Mouse (Mus musculus) ES-Bruce4 (cell line): ENCODE data around the gene Nrarp. TPM values are rescaled to one million over a fixed set of nuclear protein-coding genes. Genes with fewer than 3 reads are reported as not detected.

ENCODE experiments used
- H3K27ac ChIP-seq: 2 replicates; pipeline ENCODE4 v1.5.1; 2012; ENCODE audit warnings: low read length, inconsistent platforms; ENCODE audit not compliant: insufficient read depth
- H3K27me3 ChIP-seq: 2 replicates; pipeline ENCODE4 v1.6.1; 2012; ENCODE audit warnings: mild to moderate bottlenecking, low read length, inconsistent platforms; ENCODE audit not compliant: control insufficient read depth, poor library complexity, insufficient read depth, severe bottlenecking
- H3K36me3 ChIP-seq: 2 replicates; pipeline ENCODE4 v1.6.1; 2012; ENCODE audit warnings: inconsistent platforms, mild to moderate bottlenecking, low read length, moderate library complexity; ENCODE audit not compliant: control insufficient read depth, poor library complexity, insufficient read depth, severe bottlenecking
- H3K4me1 ChIP-seq: one replicate; pipeline ENCODE4 v1.8.1; 2011; ENCODE audit warnings: low read length; ENCODE audit not compliant: control insufficient read depth, insufficient read depth
- H3K4me3 ChIP-seq: 2 replicates; pipeline ENCODE4 v1.5.1; 2011; ENCODE audit warnings: low read depth, mild to moderate bottlenecking, low read length
- H3K9ac ChIP-seq: 2 replicates; pipeline ENCODE4 v1.6.1; 2012; ENCODE audit warnings: low read depth, mild to moderate bottlenecking, inconsistent platforms; ENCODE audit not compliant: poor library complexity, severe bottlenecking
- H3K9me3 ChIP-seq: replicated peaks from 2 replicates; pipeline ENCODE4 v1.6.1; 2012; ENCODE audit warnings: mild to moderate bottlenecking, low read length, inconsistent platforms; ENCODE audit not compliant: control insufficient read depth, poor library complexity, insufficient read depth, severe bottlenecking
- CTCF ChIP-seq: IDR thresholded peaks from one replicate; pipeline ENCODE4 v1.8.1; 2011; ENCODE audit warnings: low read depth, low read length
- EP300 ChIP-seq: IDR thresholded peaks from 2 replicates; pipeline ENCODE4 v1.6.1; 2011; ENCODE audit warnings: low read depth, low read length; ENCODE audit not compliant: insufficient read depth
- POLR2A ChIP-seq: IDR thresholded peaks from one replicate; pipeline ENCODE4 v1.8.1; 2011; ENCODE audit warnings: low read length; ENCODE audit not compliant: insufficient read depth
- polyA plus RNA-seq: library from polyadenylated mRNA; stranded (reverse); fragments of >200 nt; gene quantifications from 2 replicates; pipeline ENCODE4 v1.2.4, GENCODE M21; 2011; ENCODE audit warnings: low read depth; ENCODE audit not compliant: missing spikeins, insufficient read depth, insufficient read length

Nrarp gene
- polyA plus RNA-seq, 1 experiment = 9.8 TPM

DNA sequence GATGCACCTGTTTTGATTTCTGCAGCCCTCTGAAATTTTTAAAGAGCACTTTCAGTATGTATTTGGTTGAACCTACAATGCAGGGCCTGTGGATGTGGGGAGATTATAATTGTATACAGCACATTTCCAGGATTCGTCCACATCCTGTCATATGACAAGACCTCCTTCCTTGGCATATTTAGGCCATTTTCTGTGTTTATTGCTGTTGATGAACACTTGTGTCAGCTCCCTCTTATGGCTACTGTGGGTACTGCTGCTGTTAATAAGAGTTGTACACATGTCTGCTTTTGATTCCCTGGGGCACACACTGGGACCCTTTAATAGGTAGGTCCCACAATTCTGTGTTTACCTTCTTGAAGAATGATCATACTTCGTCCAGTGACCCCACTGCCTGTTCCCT is 22.9 kb upstream of the Nrarp start:
- H3K36me3 ChIP-seq = no peaks in the 10 kb centered on the region
- TF ChIP-seq POLR2A = no peak
- TF ChIP-seq EP300 = no peak
- no peak for TF ChIP-seq CTCF
- H3K9ac ChIP-seq = no peak overlapping the region
- H3K4me1 ChIP-seq = no peaks in the 10 kb centered on the region
- no peaks in the 10 kb centered on the region for H3K9me3 ChIP-seq
- no peaks in the 10 kb centered on the region for H3K27me3 ChIP-seq
- H3K4me3 ChIP-seq = no peak overlapping the region
- H3K27ac ChIP-seq = no peak overlapping the region

DNA sequence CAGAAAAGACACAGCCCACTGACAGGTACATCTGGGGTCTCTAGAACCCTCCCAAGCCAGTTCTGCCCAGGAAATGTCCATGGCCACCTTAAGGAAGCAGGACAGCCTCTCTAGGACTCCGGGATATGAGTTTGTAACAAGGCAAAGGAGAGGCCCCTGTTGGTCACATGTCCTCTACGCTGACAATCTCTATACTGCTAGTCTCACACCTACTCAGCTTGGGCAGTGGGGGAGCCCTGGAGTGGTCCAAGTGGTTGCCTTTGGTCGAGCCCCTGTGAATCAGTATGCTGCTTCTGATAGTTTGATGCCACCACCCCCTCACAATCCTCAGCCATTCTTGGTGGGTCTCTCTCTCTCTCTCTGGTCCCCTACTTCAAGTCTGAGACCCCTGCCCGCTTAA is 13.1 kb upstream of the Nrarp start:
- peak overlapping the region; percentile 25; the same call in 1 of the 2 replicates for H3K9ac ChIP-seq
- TF ChIP-seq EP300 (no peak), POLR2A (no peak), CTCF (no peak)
- H3K4me3 ChIP-seq = peak overlapping the region; percentile 13; the same call in 1 of the 2 replicates
- no peaks in the 10 kb centered on the region for H3K9me3 ChIP-seq
- no peaks in the 10 kb centered on the region for H3K36me3 ChIP-seq
- peaks cover 4% of the 10 kb centered on the region for H3K4me1 ChIP-seq
- no peak overlapping the region for H3K27ac ChIP-seq
- no peaks in the 10 kb centered on the region for H3K27me3 ChIP-seq

DNA sequence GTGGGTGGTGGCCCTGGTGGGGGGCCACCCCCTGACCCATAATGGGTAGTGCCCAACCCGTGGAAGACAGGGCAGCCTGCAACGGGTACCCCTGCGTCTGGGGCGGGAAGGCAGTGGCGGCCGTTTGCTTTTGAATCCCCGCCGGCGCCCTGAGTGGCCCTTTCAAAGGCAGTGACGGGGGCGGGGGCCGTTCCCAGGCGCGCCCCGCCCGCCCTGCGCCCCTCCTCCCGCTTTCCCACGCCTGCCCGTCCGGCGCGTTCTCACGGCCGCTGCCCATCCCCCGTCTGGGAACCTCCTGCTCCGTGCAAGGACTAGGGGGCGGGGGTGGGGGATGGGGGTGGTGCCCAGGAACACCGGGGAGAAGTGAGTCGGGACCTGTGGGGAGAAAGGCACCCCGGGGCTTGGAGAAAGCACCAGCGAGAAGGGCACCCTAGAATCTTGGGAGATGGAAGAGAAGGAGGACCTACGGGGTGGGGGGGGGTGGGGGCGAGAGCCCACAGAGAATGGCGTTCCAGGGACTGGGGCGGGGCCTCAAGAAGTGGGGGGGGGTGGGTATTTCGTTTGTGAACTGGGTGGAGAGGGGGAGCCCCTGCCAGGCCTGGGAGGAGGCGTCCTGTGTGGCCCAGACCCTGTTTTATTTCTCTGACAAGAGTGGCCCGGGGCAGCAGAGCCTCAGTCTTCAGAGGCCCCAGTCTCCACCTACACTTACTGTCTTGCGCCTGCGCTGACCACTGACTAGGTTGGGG is 12.5 kb upstream of the Nrarp start:
- peaks cover 3% of the 10 kb centered on the region for H3K4me1 ChIP-seq
- TF ChIP-seq POLR2A (no peak), EP300 (no peak), CTCF (no peak)
- peak overlapping the region; percentile 13; the same call in 1 of the 2 replicates for H3K4me3 ChIP-seq
- peak overlapping the region; percentile 25; the same call in 1 of the 2 replicates for H3K9ac ChIP-seq
- H3K36me3 ChIP-seq = no peaks in the 10 kb centered on the region
- no peak overlapping the region for H3K27ac ChIP-seq
- H3K27me3 ChIP-seq = no peaks in the 10 kb centered on the region
- no peaks in the 10 kb centered on the region for H3K9me3 ChIP-seq

DNA sequence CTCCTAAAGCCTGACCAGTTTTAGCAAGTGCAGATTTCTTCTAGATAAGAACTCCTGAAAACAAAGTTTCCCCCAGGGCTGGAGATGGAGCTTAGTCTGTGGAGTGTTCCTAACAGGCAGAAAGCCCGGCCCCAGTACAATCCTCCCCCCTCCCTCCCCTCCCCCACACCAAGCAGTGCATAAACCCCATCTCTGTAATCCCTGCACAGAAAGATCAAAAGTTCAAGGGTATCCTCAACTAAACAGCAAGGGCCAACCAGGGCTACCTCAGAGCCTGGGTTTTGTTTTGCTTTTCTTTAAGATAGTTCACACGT is 11.9 kb upstream of the Nrarp start:
- no peak overlapping the region for H3K9ac ChIP-seq
- H3K36me3 ChIP-seq = no peaks in the 10 kb centered on the region
- TF ChIP-seq POLR2A (no peak), CTCF (no peak), EP300 (no peak)
- H3K27ac ChIP-seq = no peak overlapping the region
- no peak overlapping the region for H3K4me3 ChIP-seq
- H3K27me3 ChIP-seq = no peaks in the 10 kb centered on the region
- peaks cover 2% of the 10 kb centered on the region for H3K4me1 ChIP-seq
- H3K9me3 ChIP-seq = no peaks in the 10 kb centered on the region

DNA sequence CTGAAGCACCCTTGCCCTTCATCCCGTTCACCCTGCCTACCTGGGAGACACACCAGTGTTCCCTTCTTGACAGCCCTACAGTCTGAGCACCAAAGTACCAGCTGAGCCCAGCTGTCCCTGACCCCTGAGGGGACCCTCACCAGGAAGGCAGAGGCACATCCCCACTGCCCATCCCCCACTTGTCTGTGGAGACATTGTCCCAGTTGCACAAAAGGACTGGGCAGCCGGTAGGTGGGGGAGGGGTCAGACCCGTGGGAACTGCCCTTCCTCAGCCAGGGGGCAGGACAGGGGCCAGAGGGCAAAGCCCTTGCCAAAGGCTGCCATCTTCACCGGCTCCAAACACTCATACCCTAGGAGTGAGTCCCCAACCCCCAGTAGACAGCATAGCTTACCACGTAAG is 10.8 kb upstream of the Nrarp start:
- TF ChIP-seq POLR2A (no peak), EP300 (0 out of 2 replicates have a peak, but pooled peaks have one; percentile 5), CTCF (no peak)
- no peak overlapping the region for H3K4me3 ChIP-seq

DNA sequence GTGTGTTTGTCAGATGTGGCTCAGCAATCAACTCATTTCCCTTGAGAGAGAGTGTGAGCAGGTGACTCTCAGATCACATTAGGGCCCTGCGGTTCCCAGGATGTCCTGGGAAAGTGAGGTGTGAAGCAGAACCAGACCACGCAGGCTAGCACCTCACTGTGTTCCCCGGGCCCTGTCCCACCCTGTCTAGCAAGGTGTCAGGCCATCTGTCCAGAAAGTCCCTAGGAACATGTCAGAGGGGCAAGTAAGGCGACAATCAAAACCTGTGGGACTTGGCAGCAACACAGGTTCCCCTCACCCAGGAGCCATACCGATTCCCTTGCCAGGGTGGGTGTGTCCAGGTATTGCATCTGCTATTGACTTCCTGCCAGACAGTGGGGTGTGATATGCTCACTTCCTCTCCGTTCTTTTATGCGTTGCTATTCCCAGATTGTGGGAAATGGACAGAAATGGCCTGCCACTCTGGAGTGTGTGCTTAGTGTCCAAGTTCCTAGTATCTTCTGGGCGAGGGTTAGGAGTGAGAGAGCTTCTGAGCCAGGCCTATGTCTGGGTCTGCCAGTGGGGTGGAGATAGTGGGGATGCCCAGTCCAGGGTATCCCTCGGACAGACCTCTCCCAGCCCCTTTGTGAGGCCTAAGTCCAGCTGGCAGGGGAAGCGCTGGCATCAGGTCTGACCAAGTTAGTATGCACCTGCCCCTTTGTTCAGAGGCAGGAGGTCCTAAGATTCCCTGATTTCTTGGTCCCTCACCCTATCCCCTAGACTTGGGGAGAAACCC is 10.0 kb upstream of the Nrarp start:
- H3K36me3 ChIP-seq = no peaks in the 10 kb centered on the region
- H3K4me1 ChIP-seq = peaks cover 2% of the 10 kb centered on the region
- no peak overlapping the region for H3K4me3 ChIP-seq
- H3K9ac ChIP-seq = no peak overlapping the region
- H3K9me3 ChIP-seq = no peaks in the 10 kb centered on the region
- H3K27ac ChIP-seq = no peak overlapping the region
- H3K27me3 ChIP-seq = no peaks in the 10 kb centered on the region
- TF ChIP-seq EP300 (no peak), POLR2A (no peak), CTCF (no peak)

More for the DNA sequence above, 10.8 kb upstream of the Nrarp start:
- peaks cover 2% of the 10 kb centered on the region for H3K4me1 ChIP-seq
- H3K9ac ChIP-seq = no peak overlapping the region
- H3K36me3 ChIP-seq = no peaks in the 10 kb centered on the region
- no peaks in the 10 kb centered on the region for H3K9me3 ChIP-seq
- no peaks in the 10 kb centered on the region for H3K27me3 ChIP-seq
- no peak overlapping the region for H3K27ac ChIP-seq
